Mouse (Mus musculus) liver, postnatal 0 days (tissue): Measurements from ENCODE around the gene Lrrc7.

Experiments used
- CTCF ChIP-seq: sonication (generic); IDR thresholded peaks from 2 replicates; pipeline ENCODE4 v1.5.1; 2016; ENCODE audit warnings: antibody characterized with exemption, low read depth
- EP300 ChIP-seq: IDR thresholded peaks from 2 replicates; pipeline ENCODE4 v1.6.1; 2016; ENCODE audit warnings: antibody characterized with exemption, low read depth, mild to moderate bottlenecking

DNA sequence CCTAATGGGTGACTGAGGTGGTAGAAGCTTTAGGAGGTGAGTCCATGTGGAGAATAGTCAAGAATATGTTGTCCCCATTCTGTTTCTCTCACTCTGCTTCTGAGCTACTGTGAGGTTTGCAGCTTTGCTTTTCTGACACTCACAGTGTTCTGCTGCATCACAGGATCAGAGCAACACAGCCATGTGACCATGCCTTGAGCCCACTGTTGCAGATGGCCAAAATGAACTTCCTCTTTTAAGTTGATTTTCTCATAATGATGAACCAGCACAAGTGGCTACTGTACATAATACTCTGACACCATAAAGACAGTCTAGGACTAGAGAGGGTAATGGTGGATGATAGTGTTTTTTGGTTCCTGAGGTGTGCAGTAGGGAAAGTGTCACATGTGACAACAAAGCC is 366.6 kb downstream of the Lrrc7 start:
- no peak for TF ChIP-seq CTCF
- no peak for TF ChIP-seq EP300
